Mouse (Mus musculus) cerebellum, adult 2 months (tissue): ENCODE results near the gene Zfp385a. TPM values are rescaled to one million over a fixed set of nuclear protein-coding genes. Genes with fewer than 3 reads are reported as not detected.
A peak's percentile ranks its signal among the peaks of the same experiment; 100 is the strongest.

Source experiments
- DNase-seq, 2 experiments: peaks; one replicate each; pipeline ENCODE4 v3.0.0; 2021
- H3K27ac ChIP-seq: fragments of 200-500 bp; 2 replicates; pipeline ENCODE4 v1.5.1; 2012; ENCODE audit warnings: low read length, control low read depth, inconsistent platforms; ENCODE audit not compliant: insufficient read depth
- H3K27me3 ChIP-seq: fragments of 200-500 bp; 2 replicates; pipeline ENCODE4 v1.6.1; 2012; ENCODE audit warnings: inconsistent platforms, mild to moderate bottlenecking, low read length, moderate library complexity; ENCODE audit not compliant: control insufficient read depth, insufficient read depth
- H3K4me1 ChIP-seq: fragments of 200-500 bp; 2 replicates; pipeline ENCODE4 v1.6.1; 2011; ENCODE audit warnings: low read length; ENCODE audit not compliant: control insufficient read depth, insufficient read depth
- H3K4me3 ChIP-seq: fragments of 200-500 bp; replicated peaks from 2 replicates; pipeline ENCODE3; 2011; ENCODE audit warnings: mild to moderate bottlenecking, low read depth, low read length, control low read depth; ENCODE audit not compliant: insufficient read depth
- CTCF ChIP-seq: fragments of 200-500 bp; IDR thresholded peaks from 2 replicates; pipeline ENCODE4 v1.5.1; 2011; ENCODE audit warnings: low read depth, mild to moderate bottlenecking, control low read depth, low read length, moderate library complexity, borderline replicate concordance; ENCODE audit not compliant: insufficient read depth
- POLR2A ChIP-seq: fragments of 200-500 bp; IDR thresholded peaks from 2 replicates; pipeline ENCODE4 v1.6.1; 2011; ENCODE audit warnings: low read length, control low read depth, borderline replicate concordance; ENCODE audit not compliant: insufficient read depth
- WGBS: fragments of 180-500 bp; shearing (Covaris S2); methylation state at CpG from one replicate; pipeline ENCODE4 v1.1.7; 2018; 5-methylcytosine and 5-hydroxymethylcytosine counted together
- polyA plus RNA-seq: library from polyadenylated mRNA; depleted of rRNA; stranded (reverse); fragments of >200 nt; gene quantifications from 2 replicates; pipeline ENCODE4 v1.2.3, GENCODE M21; 2012

Gene Zfp385a
- polyA plus RNA-seq, 1 experiment: 91.4 TPM

DNA sequence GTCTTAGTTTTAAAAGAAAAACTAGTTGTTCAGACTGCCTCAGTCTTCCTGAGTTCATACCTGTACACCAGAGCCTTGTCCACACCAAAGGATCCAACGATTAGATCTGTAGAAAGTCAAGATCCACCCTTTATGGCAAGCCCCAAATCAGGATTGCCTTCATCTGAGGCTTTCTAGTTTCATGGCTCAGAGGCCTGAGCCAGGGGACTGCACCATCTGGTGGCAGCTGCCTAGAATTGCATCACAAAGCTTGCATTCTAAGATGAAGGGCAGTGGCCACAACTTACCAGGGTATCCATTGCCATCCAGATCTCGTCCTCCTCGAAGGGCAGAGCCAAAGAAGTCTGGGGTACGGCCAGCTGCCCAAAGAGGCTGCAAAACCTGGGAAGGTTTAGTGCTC, 13.0 kb upstream of the Zfp385a start:
- Histone ChIP-seq H3K4me1 (peaks cover 20% of the 10 kb centered on the region), H3K27ac (no peak overlapping the region), H3K27me3 (no peaks in the 10 kb centered on the region), H3K4me3 (no peak overlapping the region)
- DNase-seq: peak; percentile 52 to 66
- 26% methylated on average over 4 of the region's 4 CpGs for WGBS
- TF ChIP-seq CTCF (peak; percentile 86), POLR2A (no peak)

GRCm38 (mm10) chr15:103347275-103347684, 7.4 kb upstream of the Zfp385a start:
- Histone ChIP-seq H3K27me3 (no peaks in the 10 kb centered on the region), H3K4me3 (no peak overlapping the region), H3K4me1 (no peaks in the 10 kb centered on the region; the same call in 1 of the 2 replicates), H3K27ac (no peak overlapping the region)
- TF ChIP-seq POLR2A: no peak
- TF ChIP-seq CTCF: peak; percentile 76
- DNase-seq: peak; percentile 62 to 65
- 3% methylated on average over 2 of the region's 2 CpGs for WGBS

GRCm38 (mm10) chr15:103345789-103346188, 5.9 kb upstream of the Zfp385a start:
- Histone ChIP-seq H3K4me1 (no peaks in the 10 kb centered on the region; the same call in none of the 2 replicates), H3K27me3 (no peaks in the 10 kb centered on the region), H3K4me3 (no peak overlapping the region), H3K27ac (no peak overlapping the region)
- WGBS: 59% methylated on average over 6 of the region's 6 CpGs
- no peak for DNase-seq
- TF ChIP-seq CTCF (no peak), POLR2A (no peak)

DNA sequence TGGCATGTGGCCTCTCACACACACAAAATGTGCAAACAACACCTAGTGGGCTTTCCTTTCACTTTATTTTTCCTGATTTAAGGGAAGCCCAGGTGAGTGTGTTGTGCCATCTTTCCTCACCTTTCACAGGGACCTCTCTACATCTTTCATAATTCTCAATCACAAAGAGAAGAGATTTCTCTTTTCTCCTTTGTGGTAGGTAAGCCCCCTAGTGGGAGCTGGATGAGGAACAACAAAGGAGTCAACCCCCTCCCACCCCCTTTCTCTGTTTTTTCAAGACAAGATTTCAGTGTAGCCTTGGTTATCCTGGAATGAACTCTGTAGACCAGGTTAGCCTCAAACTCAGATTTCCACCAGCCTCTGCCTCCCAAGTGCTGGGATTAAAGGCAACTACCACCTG, 3.7 kb upstream of the Zfp385a start:
- Histone ChIP-seq H3K4me3 (no peak overlapping the region), H3K27ac (no peak overlapping the region), H3K4me1 (no peaks in the 10 kb centered on the region; the same call in none of the 2 replicates), H3K27me3 (no peaks in the 10 kb centered on the region)
- DNase-seq: no peak
- TF ChIP-seq CTCF (no peak), POLR2A (no peak)

GRCm38 (mm10) chr15:103343008-103343407, 3.1 kb upstream of the Zfp385a start:
- no peak for DNase-seq
- H3K27me3 ChIP-seq: no peaks in the 10 kb centered on the region
- H3K27ac ChIP-seq: no peak overlapping the region
- WGBS: 81% methylated on average over 3 of the region's 3 CpGs
- TF ChIP-seq CTCF: no peak
- no peak for TF ChIP-seq POLR2A
- H3K4me1 ChIP-seq: no peaks in the 10 kb centered on the region; the same call in none of the 2 replicates
- no peak overlapping the region for H3K4me3 ChIP-seq

DNA sequence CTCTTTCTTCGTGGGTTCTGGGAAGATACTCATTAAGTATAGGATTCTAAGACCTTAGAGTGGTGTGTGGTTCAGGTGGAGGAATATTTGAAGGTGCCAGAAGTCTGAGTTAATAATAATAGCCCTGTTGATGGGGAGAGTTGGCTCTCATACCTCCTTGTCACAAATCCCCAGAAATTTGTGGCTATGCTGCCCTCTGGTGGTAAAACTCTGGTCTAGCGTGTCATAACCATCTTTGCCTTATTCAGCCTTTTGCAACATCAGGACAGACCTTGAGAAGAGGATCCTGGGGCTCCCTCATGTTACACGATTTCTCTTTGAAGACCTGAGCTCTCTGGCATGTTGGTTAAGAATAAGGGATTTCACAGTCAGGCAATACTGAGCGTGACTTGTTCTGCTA, 2.5 kb upstream of the Zfp385a start:
- H3K4me3 ChIP-seq: no peak overlapping the region
- TF ChIP-seq CTCF (peak; percentile 67; the same call in 1 of the 2 replicates), POLR2A (no peak)
- no peaks in the 10 kb centered on the region; the same call in none of the 2 replicates for H3K4me1 ChIP-seq
- H3K27ac ChIP-seq: no peak overlapping the region
- no peaks in the 10 kb centered on the region for H3K27me3 ChIP-seq
- peak; percentile 74 to 75 for DNase-seq
- WGBS: 29% methylated on average over 4 of the region's 4 CpGs

DNA sequence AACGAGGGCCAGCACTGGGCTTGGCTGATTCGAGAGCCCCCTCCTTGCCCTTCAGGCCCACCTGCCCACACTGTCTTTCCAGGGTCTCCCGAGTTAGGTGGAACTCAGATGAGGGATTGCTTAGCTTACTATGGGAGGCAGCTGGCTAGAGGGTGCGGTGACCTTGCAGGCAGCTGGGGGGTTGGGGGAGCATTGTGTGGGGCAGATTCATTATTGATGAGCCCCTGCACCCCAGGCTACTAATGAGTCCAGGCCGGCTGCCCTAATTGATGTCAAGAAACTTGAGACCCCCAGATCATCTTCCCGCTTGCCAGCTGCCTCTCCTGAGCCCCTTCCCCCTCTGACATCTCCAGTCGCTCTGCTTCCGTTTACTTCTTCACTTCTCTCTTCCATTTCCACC, 1.7 kb upstream of the Zfp385a start:
- no peak overlapping the region for H3K4me3 ChIP-seq
- DNase-seq: no peak
- H3K27ac ChIP-seq: no peak overlapping the region
- no peaks in the 10 kb centered on the region for H3K27me3 ChIP-seq
- no peaks in the 10 kb centered on the region; the same call in none of the 2 replicates for H3K4me1 ChIP-seq
- 78% methylated on average over 8 of the region's 8 CpGs for WGBS
- TF ChIP-seq POLR2A: no peak
- TF ChIP-seq CTCF: no peak

GRCm38 (mm10) chr15:103340786-103341185, 893 bp upstream of the Zfp385a start:
- Histone ChIP-seq H3K4me3 (peak overlapping the region; percentile 10), H3K4me1 (no peaks in the 10 kb centered on the region; the same call in none of the 2 replicates), H3K27ac (no peak overlapping the region), H3K27me3 (no peaks in the 10 kb centered on the region)
- 50% methylated on average over 4 of the region's 4 CpGs for WGBS
- 0 out of 2 replicates have a peak, but pooled peaks have one; percentile 11 for TF ChIP-seq CTCF
- no peak for TF ChIP-seq POLR2A
- DNase-seq: no peak
